Mouse (Mus musculus) liver, embryonic 15.5 days (tissue): ENCODE data around the gene Itih3. TPM values are rescaled to one million over a fixed set of nuclear protein-coding genes. Genes with fewer than 3 reads are reported as not detected.
A peak's percentile ranks its signal among the peaks of the same experiment; 100 is the strongest.

ENCODE experiments used
- ATAC-seq: fragments of 200-750 bp; cut with Nextera tagmentation; 2 replicates; pipeline ENCODE4 v1.8.0; 2017; ENCODE audit warnings: moderate number of reproducible peaks, mild to moderate bottlenecking, moderate library complexity; ENCODE audit not compliant: insufficient read depth
- H3K27ac ChIP-seq: fragments of 300-500 bp; sonication (generic); replicated peaks from 2 replicates; pipeline ENCODE4 v1.5.1; 2015; ENCODE audit warnings: mild to moderate bottlenecking, inconsistent platforms
- H3K27me3 ChIP-seq: fragments of 300-500 bp; sonication (generic); 2 replicates; pipeline ENCODE4 v1.6.1; 2015; ENCODE audit warnings: mild to moderate bottlenecking, inconsistent platforms
- H3K36me3 ChIP-seq: fragments of 300-500 bp; sonication (generic); replicated peaks from 2 replicates; pipeline ENCODE4 v1.6.1; 2015; ENCODE audit warnings: moderate library complexity, mild to moderate bottlenecking, inconsistent platforms
- H3K4me1 ChIP-seq: fragments of 300-500 bp; sonication (generic); replicated peaks from 2 replicates; pipeline ENCODE4 v1.6.1; 2015; ENCODE audit warnings: inconsistent platforms
- H3K4me2 ChIP-seq: fragments of 300-500 bp; sonication (generic); 2 replicates; pipeline ENCODE4 v1.6.1; 2015; ENCODE audit warnings: moderate library complexity, mild to moderate bottlenecking, inconsistent platforms
- H3K4me3 ChIP-seq: fragments of 300-500 bp; sonication (generic); replicated peaks from 2 replicates; pipeline ENCODE4 v1.5.1; 2015; ENCODE audit warnings: mild to moderate bottlenecking, inconsistent platforms
- H3K9ac ChIP-seq: fragments of 300-500 bp; sonication (generic); 2 replicates; pipeline ENCODE4 v1.6.1; 2015; ENCODE audit warnings: moderate library complexity, mild to moderate bottlenecking, inconsistent platforms
- H3K9me3 ChIP-seq: fragments of 300-500 bp; sonication (generic); replicated peaks from 2 replicates; pipeline ENCODE4 v1.6.1; 2016; ENCODE audit warnings: inconsistent platforms
- WGBS: fragments of 180-500 bp; shearing (Covaris S2); methylation state at CpG from one replicate; pipeline ENCODE4 v1.1.7; 2015; ENCODE audit warnings: mixed read lengths; ENCODE audit not compliant: insufficient replicate concordance; 5-methylcytosine and 5-hydroxymethylcytosine counted together
- polyA plus RNA-seq: library from polyadenylated mRNA; unstranded; fragments of >200 nt; fragmentation: Nextera tagmentation; extraction: Ambion mirVana; gene quantifications from 2 replicates; pipeline ENCODE4 v1.2.1, GENCODE M21; 2015

Itih3 gene
- polyA plus RNA-seq: 434 and 589 TPM in 2 replicates

DNA sequence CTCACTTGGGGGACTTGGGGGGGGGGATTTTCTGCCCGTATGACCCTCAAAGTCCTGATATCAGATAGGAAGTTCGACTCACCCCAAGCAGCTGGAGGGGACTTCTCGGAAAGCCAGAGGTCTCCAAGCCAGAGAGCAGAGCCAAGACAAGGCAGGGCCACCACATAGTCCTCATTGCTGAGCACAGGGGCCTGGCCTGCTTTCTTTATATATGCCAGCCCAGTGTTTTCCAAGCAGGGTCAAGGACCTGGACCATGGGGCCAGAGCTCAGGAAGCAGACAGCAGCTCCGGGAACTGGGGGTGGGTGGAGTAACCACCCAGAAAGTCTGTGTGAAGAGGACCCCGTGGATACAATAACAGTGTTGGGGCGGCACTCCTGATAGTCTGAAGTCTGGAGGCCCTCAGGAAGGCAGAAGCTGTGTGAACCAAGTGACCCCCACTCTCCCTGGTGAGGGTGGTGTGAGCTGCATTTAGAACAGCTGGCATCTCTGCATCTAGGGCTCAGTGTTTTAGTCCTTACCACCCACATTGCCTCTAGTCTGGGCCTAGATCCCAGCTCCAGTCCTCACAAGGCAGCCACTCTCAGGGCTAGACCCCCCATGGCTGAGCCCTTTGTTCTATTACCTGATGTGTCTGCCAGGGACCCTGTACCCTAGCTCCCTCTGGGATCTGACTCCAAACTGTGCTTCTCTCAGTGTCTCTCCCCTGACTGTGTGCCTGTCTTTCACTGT is at the start of gene Itih3:
Gene Itih3 (minus strand): TSS at position 386 of the 731 bp plus-strand sequence.
- H3K27ac ChIP-seq: peak within 1 kb of the TSS; percentile 72
- peak within 1 kb of the TSS; percentile 45 for H3K4me2 ChIP-seq
- H3K9ac ChIP-seq: peak within 1 kb of the TSS; percentile 16; the same call in 1 of the 2 replicates
- H3K9me3 ChIP-seq: no peaks in the 10 kb centered on the region
- 40% methylated on average over 6 of the region's 6 CpGs for WGBS
- H3K36me3 ChIP-seq: no peaks in the 10 kb centered on the region
- H3K27me3 ChIP-seq: no peaks in the 10 kb centered on the region
- peak within 1 kb of the TSS; percentile 38 for H3K4me3 ChIP-seq
- peaks cover 19% of the 10 kb centered on the region for H3K4me1 ChIP-seq
- ATAC-seq: peak; percentile 77

- peaks cover 6% of the 10 kb centered on the region; the same call in 1 of the 2 replicates for H3K36me3 ChIP-seq
- no peak overlapping the region for H3K27ac ChIP-seq
- H3K9ac ChIP-seq: no peak overlapping the region; the same call in 1 of the 2 replicates
- WGBS: 78% methylated on average over 1 of the region's 1 CpGs
- H3K4me1 ChIP-seq: peaks cover 9% of the 10 kb centered on the region; the same call in 1 of the 2 replicates
- ATAC-seq: no peak
- no peak overlapping the region for H3K4me3 ChIP-seq
- H3K9me3 ChIP-seq: no peaks in the 10 kb centered on the region
- H3K4me2 ChIP-seq: no peak overlapping the region
- H3K27me3 ChIP-seq: no peaks in the 10 kb centered on the region
Measured at GRCm38 (mm10) chr14:30960366-30960765, 36.8 kb upstream of the Itih3 start.

DNA sequence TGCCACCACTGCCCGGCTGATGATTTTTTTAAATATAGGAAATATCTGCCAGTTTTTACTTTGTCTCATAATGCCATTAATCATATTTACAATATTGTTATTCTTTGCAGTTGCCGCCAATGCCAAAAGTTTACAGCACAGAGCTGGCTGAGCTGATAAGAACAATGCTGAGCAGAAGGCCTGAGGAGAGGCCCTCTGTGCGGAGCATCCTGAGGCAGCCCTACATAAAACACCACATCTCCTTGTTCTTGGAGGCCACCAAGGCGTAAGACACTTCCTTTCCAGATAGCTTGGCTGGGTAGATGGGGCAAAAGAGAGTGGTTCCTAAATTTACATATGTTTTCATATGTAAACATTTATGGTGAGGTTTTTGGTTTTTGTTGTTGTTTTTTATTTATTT is 35.5 kb upstream of the Itih3 start:
- H3K9ac ChIP-seq: no peak overlapping the region
- no peak for ATAC-seq
- H3K4me3 ChIP-seq: no peak overlapping the region
- H3K4me1 ChIP-seq: peaks cover 9% of the 10 kb centered on the region; the same call in 1 of the 2 replicates
- H3K27me3 ChIP-seq: no peaks in the 10 kb centered on the region
- H3K9me3 ChIP-seq: no peaks in the 10 kb centered on the region
- H3K36me3 ChIP-seq: peaks cover 6% of the 10 kb centered on the region; the same call in 1 of the 2 replicates
- no peak overlapping the region for H3K4me2 ChIP-seq
- H3K27ac ChIP-seq: no peak overlapping the region
- WGBS: 49% methylated on average over 4 of the region's 4 CpGs

- H3K27ac ChIP-seq: no peak overlapping the region
- no peak for ATAC-seq
Measured at GRCm38 (mm10) chr14:30958517-30958916, 35.0 kb upstream of the Itih3 start.

DNA sequence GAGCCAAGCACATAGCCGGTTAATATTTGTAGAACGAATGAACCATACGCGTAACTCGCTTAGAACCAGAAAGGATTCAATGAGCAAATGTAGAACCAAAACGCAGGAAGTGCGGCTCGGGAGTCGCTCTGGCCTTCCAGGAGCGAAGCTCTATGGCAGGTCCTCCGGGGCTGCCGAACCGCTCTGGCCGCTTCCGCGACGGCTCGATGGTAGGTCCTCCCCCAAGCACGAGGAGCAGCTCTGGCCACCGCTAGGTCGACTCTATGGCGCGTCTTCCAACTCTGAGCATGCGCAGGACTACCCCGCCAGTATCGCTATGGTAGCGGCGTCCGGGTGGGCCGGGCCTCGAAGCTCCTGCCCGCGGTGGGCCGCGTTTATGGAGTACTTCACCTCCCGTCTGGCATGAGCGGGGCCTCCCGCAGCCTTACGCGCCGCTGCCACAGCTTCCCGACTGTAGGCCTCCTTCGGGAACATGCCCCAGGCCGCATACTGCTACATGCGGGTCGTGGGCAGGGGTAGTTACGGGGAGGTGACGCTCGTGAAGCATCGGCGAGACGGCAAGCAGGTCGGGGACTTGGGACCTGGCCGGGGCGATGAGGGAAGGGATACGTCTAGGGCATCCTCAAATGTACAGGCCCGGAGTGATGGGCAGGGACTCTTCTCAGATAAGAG is 27.7 kb upstream of the Itih3 start, which contains the start of gene Nek4:
Gene Nek4 (plus strand): TSS at position 224 of the 672 bp plus-strand sequence.
- Histone ChIP-seq H3K36me3 (no peaks in the 10 kb centered on the region; the same call in 1 of the 2 replicates), H3K4me3 (peak within 1 kb of the TSS; percentile 73), H3K4me1 (peaks cover 12% of the 10 kb centered on the region), H3K27ac (peak within 1 kb of the TSS; percentile 54), H3K4me2 (peak within 1 kb of the TSS; percentile 90), H3K27me3 (no peaks in the 10 kb centered on the region), H3K9ac (peak within 1 kb of the TSS; percentile 70), H3K9me3 (no peaks in the 10 kb centered on the region)
- WGBS: under 1% methylated on average over 57 of the region's 57 CpGs
- ATAC-seq: peak; percentile 99

More at GRCm38 (mm10) chr14:30958517-30958916, 35.0 kb upstream of the Itih3 start:
- H3K36me3 ChIP-seq: peaks cover 6% of the 10 kb centered on the region; the same call in 1 of the 2 replicates
- H3K9me3 ChIP-seq: no peaks in the 10 kb centered on the region
- H3K27me3 ChIP-seq: no peaks in the 10 kb centered on the region
- 50% methylated on average over 2 of the region's 2 CpGs for WGBS
- no peak overlapping the region for H3K4me3 ChIP-seq
- H3K4me1 ChIP-seq: peaks cover 9% of the 10 kb centered on the region; the same call in 1 of the 2 replicates
- no peak overlapping the region for H3K4me2 ChIP-seq
- H3K9ac ChIP-seq: no peak overlapping the region

DNA sequence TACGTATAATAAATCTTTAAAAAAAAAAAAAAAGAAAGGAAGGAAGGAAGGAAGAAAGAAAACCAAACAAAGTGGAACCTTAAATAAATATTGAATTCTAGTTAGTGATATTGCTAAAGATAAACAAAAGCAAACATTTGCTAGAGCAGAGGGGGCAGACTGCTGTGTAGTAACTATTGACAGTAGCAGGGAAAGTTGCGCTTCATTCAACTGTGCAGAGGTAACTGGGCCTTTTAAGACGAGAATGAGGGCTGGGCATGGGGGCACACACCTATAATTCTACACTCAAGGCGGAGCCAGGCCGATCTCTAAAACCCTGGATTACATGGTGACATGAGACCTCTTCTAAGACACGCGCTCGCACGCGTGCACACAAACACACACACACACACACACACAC is 26.4 kb upstream of the Itih3 start:
- ATAC-seq: no peak
- H3K9me3 ChIP-seq: no peaks in the 10 kb centered on the region
- H3K4me3 ChIP-seq: no peak overlapping the region
- H3K9ac ChIP-seq: no peak overlapping the region
- 0 out of 2 replicates have a peak overlapping the region, but pooled peaks have one; percentile 6 for H3K27ac ChIP-seq
- 86% methylated on average over 10 of the region's 10 CpGs for WGBS
- peaks cover 14% of the 10 kb centered on the region for H3K4me1 ChIP-seq
- H3K27me3 ChIP-seq: no peaks in the 10 kb centered on the region
- no peaks in the 10 kb centered on the region for H3K36me3 ChIP-seq
- no peak overlapping the region for H3K4me2 ChIP-seq

DNA sequence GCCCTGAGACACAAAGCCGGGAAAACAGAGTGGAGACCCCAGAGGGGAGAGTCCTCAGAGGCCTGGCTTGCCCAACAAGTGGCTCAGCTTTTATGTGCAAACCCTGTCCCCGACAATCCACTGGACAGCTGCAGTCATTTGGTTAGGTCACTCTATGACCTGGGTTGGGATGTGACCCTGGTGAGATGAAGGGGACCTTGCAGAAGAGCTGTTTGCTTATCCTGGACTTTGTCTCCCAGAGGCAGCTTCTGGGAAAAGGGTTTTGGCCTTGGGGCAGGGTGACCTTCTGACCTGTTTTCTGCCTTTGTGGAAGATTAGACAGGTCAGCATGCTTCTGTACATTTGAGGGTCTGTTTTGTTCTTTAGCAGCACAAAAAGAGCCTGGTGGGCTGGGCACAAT is 21.2 kb upstream of the Itih3 start:
- Histone ChIP-seq H3K27me3 (no peaks in the 10 kb centered on the region), H3K9me3 (no peaks in the 10 kb centered on the region), H3K9ac (no peak overlapping the region), H3K27ac (peak overlapping the region; percentile 69), H3K4me2 (no peak overlapping the region), H3K4me1 (peaks cover 11% of the 10 kb centered on the region; the same call in 1 of the 2 replicates), H3K4me3 (no peak overlapping the region), H3K36me3 (no peaks in the 10 kb centered on the region)
- 53% methylated on average over 2 of the region's 2 CpGs for WGBS
- ATAC-seq: peak; percentile 77

DNA sequence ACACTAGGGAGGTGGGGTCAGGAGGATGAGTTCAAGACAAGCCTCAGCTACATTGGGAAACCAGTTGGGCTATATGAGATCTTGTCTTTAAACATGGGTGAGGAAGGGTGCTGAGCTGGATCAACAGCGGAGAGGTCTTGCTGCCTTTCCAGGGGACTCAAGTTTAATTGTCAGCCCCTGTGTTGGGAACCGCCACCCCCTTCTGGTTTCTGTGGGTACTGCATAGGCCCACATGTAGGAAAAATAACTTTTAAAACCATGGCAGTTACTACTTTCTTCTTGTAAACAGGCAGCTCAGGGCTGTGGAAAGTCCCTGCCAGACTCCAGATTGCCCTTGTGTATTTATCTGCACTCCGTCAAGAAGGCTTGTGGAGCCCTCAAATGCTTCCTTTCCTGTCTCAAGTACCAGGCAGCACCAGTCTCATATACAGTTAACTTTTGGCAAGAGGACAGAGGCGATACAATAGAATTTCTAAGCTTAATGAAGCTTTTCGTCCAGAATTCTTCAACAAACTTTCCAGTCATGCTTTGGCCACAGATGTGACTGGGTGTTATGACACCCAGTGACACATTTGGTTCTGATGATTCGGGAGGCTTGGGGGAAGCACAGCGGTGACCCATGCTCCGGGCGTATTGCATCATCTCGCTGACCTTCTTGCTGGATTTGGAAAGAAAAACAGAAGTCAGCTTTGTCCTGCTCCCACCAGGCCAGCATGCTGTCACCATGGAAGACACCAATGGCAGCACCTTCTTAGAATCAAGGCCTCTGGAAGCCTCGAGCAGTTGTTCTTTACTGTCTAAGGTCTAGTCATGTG is 20.5 kb upstream of the Itih3 start:
- no peaks in the 10 kb centered on the region for H3K27me3 ChIP-seq
- H3K9ac ChIP-seq: no peak overlapping the region
- H3K9me3 ChIP-seq: no peaks in the 10 kb centered on the region
- peak overlapping the region; percentile 69 for H3K27ac ChIP-seq
- 47% methylated on average over 11 of the region's 11 CpGs for WGBS
- H3K36me3 ChIP-seq: no peaks in the 10 kb centered on the region
- H3K4me3 ChIP-seq: no peak overlapping the region
- peaks cover 11% of the 10 kb centered on the region; the same call in 1 of the 2 replicates for H3K4me1 ChIP-seq
- peak overlapping the region; percentile 3; the same call in 1 of the 2 replicates for H3K4me2 ChIP-seq
- peak; percentile 49 for ATAC-seq

DNA sequence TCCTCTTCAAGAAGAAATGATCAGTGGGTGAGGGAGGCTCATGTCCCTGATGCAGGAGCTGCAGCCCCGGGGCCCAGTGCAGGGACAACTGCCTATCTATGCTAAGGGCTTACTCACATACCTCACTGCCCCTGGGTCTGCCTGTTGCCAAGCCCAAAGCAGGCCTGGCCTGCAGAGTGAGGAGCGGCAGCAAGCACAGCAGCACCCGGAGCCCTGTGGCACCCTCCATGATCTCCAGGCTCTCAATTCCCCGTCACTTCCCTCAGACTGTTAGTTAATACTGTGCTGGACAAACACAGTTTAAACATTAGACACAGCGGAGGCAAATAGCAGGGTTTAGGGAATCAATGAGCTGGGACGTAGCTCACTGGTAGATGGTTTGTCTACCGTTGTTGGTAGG is 19.5 kb upstream of the Itih3 start, which contains the start of gene Itih1:
Gene Itih1 (minus strand): TSS at position 252 of the 400 bp plus-strand sequence.
- ATAC-seq: peak; percentile 23; the same call in 1 of the 2 replicates
- H3K27me3 ChIP-seq: no peaks in the 10 kb centered on the region
- WGBS: 63% methylated on average over 7 of the region's 7 CpGs
- H3K4me3 ChIP-seq: peak within 1 kb of the TSS; percentile 35
- no peaks in the 10 kb centered on the region for H3K9me3 ChIP-seq
- H3K4me1 ChIP-seq: peaks cover 11% of the 10 kb centered on the region; the same call in 1 of the 2 replicates
- peak within 1 kb of the TSS; percentile 39 for H3K4me2 ChIP-seq
- H3K27ac ChIP-seq: peak within 1 kb of the TSS; percentile 69
- 0 out of 2 replicates have a peak within 1 kb of the TSS, but pooled peaks have one; percentile 16 for H3K9ac ChIP-seq
- H3K36me3 ChIP-seq: no peaks in the 10 kb centered on the region

DNA sequence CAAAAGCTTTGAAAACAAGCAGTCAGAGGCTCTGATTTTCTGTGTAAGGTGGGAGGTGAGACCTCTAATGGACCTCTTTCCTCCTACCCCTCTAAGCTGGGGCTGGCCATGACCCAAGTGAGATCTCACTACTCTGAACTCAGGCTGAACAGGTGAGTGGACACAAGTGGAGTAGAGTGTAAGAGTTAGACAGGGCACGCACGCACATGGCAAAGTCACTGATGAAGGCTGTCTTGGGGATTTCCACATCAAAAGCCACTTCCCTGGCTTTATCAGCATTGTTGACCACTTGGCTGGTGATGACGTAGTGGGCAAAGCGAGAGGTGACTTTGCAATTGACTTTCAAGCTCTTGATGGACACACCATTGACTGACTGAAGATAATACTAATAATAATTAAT is 18.7 kb upstream of the Itih3 start:
- H3K9ac ChIP-seq: no peak overlapping the region
- no peaks in the 10 kb centered on the region for H3K36me3 ChIP-seq
- no peaks in the 10 kb centered on the region for H3K9me3 ChIP-seq
- 71% methylated on average over 4 of the region's 4 CpGs for WGBS
- H3K4me2 ChIP-seq: peak overlapping the region; percentile 20; the same call in 1 of the 2 replicates
- peaks cover 11% of the 10 kb centered on the region; the same call in 1 of the 2 replicates for H3K4me1 ChIP-seq
- no peaks in the 10 kb centered on the region for H3K27me3 ChIP-seq
- H3K27ac ChIP-seq: no peak overlapping the region
- ATAC-seq: no peak
- no peak overlapping the region for H3K4me3 ChIP-seq
